Mouse (Mus musculus) spleen, embryonic (tissue): Measurements from ENCODE around the gene Dlgap4.

ENCODE experiments used
- CTCF ChIA-PET: fragments of 350-600 bp; sonication (Branson Sonifier 250); formaldehyde crosslinking; loops from one replicate; lab custom pipeline; 2022; lab: Charles Lee

Dlgap4 gene

DNA sequence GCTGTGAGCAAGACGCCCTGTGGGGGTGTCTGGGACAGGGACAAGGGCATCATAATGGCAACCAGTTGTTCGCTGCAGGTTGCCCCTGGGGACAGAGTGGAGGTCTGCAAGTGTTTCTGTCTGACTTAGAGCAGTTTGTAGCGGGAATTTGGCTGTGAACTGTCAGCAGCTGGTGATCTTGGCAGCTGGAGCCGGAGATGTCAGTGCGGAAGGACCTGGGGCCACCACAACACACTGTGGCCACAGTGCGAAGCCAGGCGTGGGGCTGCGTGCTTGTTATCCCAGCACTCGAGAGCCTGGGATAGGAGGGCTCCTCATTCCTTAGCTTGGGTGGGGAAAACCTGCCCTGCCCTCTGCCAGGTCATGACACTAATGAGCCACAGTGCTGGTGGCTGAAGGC lies 84.7 kb downstream of the Dlgap4 start:
- CTCF ChIA-PET: no interaction called here

DNA sequence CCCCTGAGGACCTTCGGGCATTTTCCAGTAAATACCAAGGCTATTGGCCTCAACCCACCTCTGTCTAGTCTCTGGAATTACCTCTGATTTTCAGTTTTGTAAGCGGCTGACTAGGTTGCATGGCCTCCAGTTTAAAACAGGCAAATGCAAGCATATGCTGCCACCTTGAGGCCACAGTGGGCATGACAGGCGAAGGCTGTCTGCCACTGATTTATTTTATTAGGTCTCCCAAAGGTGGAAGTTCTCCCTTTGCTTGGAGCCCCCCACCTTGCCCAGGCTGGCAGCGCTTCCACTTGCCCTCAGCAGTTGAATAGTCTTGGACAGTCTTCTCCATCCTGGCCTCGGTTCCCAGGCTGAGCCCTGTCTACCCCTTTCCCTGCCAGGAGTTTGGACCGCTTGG lies 92.0 kb downstream of the Dlgap4 start:
- CTCF ChIA-PET: no interaction called here

DNA sequence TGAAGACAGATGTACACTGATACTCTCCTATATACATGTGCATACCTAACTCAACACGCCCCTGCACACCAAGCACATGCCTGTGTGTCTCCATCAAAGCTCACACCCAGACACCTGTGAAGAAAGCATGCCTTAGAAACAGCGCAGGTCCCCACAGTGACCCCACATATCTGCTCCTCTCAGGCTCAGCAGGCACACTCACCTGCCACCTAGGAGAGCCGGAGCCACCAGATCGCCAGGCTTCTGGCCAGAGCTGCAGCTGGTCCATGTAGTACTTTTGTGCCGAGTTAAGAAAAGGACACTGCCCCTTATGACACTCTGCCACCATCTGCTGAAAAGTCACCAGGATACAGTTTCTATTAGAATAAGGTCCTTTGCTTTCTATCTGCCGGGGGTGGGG lies 103.2 kb downstream of the Dlgap4 start:
- CTCF ChIA-PET: no interaction called here

DNA sequence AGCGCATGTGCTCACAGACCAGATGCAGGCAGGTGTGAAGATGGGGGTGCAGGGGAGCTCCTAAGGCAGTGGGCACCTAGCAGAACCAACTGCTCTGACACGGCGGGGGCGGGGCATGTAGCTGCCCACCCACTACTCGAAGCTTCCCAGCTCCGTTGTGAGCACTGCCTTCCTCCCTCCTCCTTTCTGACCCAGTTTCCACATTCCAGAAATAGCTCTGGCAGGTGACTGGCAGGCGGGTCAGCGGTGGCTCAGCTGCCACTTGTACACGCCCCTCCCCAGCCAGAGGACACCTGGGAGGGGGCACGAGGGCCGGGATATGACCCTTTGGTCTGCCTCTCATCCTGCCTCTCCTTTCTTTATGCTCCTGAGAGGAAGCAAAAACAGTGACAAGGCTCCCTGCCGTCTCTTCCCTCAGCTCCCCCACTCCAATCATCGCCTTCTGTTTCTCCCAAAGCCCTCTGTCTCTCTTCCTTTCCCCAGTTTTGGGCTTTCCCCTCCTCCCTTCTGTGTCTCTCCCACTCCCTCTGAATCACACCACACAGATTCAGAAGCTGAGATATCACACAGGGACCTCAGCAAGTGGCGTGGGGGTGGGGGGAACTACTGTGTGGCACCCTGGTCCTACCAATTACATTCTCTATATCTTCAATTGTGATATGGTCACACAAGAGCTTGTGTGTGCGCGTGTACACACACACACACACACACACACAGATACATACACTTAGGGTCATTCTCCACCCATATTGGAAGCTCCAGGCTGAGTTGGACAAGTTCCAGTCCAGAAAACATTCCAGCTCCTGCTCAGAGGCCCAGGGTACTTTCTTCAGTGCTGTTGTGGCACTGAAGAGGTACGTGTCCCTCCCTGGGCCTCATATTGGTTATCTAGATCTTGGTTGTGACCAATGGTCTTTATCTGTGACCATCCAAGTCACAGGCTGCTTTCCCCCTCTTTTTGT lies 104.1 kb downstream of the Dlgap4 start:
- CTCF ChIA-PET: interaction anchor here (0.7 kb wide), 2 partner anchors 21 to 28 kb away, joined by 4 to 14 read pairs; no protein-coding TSS in a partner anchor

DNA sequence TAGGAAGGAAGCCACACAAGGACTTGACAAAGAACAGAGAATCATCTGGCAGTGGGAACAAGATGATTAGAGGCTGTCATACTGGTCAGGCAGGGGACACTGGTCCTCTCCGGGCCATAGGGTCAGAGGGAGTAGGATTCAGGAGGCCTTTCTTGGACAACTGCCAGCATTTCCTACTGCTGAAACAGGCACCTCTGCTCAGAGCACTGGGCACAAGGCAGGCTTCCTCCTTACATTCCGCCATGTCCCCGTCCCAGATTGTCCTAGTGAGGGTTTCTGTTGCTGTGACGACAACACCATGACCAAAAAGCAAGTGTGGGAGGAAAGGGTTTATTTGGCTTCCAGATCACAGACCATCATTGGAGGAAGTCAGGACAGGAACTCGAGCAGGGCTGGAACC lies 105.3 kb downstream of the Dlgap4 start:
- CTCF ChIA-PET: interaction anchor here (0.6 kb wide), 1 partner anchor 368 kb away, joined by 6 read pairs; the partner anchor contains the start of gene Tldc2

DNA sequence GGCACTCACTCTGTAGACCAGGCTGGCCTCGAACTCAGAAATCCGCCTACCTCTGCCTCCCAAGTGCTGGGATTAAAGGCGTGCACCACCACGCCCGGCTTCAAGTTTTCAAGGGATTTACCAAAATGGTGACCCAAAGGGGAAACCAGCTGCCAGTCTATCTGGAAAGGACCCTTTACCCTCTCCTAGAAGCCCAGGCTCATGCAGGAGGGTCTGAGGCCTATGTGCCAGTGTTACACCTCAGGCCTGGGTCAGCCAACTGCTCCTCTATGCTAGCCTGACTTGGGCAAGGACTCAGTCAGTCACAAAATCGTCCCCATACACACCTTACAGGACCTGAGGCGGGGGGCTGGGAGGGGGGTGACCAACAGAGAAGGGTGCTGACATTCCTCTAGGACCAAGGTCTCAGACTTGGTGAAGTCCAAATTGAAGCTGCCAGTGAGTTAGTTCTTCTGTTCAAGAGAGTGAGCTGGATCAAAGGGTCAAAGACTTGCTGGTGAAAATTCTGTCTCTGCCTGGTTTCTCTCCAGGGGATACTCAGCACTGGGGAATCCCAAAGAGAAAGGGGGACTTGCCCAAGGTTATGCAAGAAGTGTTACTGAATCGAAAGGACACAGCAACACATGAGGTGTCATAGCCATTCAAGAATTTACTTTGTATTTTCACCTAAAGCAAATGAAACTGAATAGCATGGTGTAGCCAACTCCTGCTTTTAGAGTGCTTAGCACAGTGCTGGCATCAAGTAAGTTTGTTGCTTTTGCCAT lies 106.2 kb downstream of the Dlgap4 start:
- CTCF ChIA-PET: no interaction called here

DNA sequence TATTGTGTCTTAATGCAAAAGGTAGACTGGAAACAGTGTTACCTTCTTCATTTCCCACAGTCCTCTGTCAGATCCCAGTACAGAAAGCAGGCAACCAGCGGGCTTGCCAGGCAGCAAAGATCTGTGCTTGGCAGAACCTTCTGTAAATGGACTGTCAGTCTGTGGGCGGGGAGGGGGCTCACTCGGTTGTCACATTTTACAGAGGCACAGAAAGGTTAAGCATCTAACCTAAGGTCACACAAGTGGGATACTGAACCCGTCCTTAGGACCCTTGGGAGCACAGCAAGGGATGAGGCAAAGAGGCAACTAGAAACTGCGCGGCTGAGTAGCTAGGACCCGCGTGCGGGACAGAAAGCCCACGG lies 106.8 kb downstream of the Dlgap4 start:
- CTCF ChIA-PET: no interaction called here

DNA sequence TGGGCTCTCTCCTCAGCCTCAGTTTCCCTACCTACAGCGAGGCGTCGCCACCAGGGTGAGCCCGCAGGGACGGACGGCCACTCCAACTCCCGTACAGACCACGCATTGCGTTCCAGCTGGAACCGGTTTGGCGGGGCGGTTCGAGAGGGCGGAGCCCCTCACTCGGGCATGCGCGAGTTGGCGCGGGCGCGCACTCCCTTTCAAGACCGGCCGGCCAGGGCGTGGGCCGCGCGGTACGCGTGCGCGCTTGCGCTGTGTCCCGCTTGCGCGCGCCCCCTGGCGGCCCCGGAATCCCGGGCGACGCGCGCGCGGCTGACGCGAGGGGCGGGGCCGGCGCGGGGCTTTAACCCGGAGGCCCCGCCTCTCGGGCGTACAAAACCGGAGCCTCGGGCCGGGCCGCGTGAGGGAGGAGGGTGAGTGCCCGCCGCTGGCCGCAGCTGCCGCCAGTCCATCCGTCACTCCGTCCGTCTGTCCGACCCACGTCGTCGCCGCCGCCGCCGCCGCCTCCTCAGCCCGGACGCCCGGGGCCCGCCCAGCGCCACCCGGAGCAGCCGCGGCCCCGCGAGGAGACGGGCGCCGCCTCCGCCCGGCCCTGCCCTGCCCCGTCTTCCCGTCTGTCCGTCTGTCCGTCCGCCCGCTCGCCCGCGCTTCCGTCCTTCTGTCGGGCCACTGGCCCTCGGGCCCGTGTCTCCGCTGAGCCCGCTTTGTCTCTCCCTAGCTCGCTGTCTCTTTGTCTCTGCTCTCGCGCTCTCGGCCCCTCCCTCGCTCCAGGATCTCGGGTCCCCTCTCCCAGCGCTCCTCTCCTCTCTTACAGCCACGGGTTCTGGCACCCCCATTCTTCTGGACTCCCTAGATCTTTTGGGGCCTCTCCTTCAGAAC lies 107.4 kb downstream of the Dlgap4 start:
- CTCF ChIA-PET: no interaction called here

DNA sequence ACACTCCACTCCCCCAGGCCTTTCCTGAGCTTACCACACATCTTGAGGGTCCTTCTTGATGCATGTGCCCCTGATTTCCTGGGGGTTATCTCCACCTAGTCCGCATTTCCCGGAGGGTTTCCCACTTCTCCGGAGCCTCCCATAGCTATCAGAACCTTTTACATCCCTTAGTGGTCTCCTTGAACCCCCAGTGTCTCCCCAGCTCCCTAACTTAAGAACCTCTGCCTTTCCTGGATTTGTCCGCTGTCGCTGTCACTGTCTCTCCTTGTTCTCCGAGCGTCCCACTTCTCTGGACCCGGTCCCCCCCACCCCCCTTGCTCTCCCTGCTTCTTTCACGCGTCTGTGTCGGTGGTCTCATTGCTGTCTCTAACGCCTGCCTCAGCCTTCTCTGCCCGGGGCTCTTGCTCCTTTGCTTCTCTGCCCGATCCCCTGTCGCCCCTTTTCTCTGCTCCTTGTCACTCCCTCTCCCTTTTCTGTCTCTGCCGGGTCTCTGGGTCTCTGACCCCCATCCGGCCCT lies 108.1 kb downstream of the Dlgap4 start:
- CTCF ChIA-PET: interaction anchor here (0.7 kb wide), 1 partner anchor 15 kb away, joined by 3 read pairs; no protein-coding TSS in a partner anchor

DNA sequence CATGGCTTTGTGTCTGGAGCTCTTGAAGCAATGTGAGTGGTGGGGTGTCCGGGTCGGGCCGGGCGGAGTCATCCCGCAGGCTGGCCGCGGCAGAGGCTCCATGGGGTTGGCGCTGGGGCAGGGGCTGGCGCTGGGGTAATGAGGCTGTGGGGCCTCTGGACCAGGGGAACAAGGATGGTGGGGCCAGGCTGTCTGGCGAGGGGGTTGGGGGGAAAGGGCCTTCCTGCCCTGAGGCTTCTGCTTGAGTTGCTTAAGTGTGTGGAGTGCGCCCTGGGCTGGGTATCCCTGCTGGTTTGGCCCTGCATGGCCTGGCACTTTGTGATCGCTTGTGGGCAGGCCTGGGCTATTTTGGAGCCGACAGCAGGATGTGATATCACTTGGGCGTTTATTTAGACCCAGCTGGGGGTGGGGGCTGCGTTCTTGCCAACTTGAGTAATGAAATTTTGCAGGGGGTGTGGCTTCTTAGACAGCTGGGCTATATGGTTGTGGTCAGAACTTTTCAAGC lies 108.6 kb downstream of the Dlgap4 start:
- CTCF ChIA-PET: interaction anchor here (0.7 kb wide), 1 partner anchor 15 kb away, joined by 3 read pairs; no protein-coding TSS in a partner anchor

DNA sequence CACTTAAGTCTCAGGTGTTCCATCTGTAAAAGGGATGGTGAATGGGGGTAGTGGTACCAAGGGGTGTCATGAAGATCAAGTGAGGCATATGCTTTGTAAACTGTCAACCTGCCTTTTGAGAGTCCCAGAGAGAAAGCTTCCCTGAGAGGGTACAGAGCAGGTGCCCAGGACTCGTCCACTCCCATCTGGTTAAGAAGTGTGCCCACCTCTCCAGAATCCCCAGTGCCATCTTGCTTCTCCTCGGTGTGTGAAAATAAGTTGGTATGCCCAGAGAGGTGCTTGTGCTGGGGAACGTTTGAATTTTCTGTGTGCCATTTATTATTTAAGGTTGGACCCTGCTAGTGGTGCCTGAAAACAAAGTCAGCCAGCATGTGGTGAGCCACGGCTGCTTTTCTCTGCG lies 109.2 kb downstream of the Dlgap4 start:
- CTCF ChIA-PET: no interaction called here

DNA sequence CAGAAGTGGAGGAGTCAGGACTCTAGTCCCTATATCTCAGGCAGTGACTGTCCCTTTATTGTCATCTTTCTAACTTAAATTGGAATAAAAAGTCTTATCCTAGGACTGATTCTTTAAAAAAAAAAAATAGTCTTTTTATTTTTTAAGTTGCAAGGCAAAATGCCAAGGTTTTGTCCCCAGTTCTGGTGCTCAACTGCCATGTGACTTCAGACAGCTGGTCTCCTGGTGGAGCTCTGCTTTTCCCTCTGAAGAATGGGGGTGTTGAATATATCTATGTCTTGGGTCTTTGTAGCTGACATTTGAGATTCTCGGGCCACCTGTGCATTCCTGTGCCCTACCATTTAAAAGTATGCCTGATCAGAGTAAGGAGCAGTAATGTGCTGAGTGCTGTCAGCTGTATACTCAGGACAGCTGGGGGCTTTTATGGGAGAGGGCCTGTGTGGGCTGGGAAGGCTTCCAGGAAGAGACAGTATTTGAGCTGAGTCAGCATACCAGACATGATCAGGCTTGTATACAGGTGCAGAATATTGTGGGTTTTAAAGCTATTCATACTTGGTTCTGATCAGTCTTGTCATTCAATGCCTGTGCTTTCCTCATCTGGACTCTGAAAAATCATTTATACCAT lies 110.5 kb downstream of the Dlgap4 start:
- CTCF ChIA-PET: no interaction called here

DNA sequence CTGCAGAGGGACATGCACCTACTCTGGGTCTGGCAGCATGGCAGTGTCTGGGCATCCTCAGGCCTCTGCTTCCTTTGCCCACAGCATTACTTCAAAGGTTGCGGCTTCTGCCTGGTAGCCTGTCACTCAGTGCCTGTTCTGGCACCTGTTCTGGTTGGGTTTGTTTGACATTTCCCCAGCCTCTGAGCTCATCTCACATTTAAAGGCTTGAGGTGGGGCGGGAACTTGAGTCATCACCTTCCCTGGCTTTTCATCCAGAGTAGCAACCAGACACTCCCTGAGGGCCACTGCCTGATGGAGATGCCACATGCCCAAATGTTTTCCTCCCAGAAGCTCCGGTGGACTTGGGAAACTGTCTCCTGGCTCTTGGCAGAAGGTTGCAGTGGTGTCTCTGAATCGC lies 111.4 kb downstream of the Dlgap4 start:
- CTCF ChIA-PET: no interaction called here

DNA sequence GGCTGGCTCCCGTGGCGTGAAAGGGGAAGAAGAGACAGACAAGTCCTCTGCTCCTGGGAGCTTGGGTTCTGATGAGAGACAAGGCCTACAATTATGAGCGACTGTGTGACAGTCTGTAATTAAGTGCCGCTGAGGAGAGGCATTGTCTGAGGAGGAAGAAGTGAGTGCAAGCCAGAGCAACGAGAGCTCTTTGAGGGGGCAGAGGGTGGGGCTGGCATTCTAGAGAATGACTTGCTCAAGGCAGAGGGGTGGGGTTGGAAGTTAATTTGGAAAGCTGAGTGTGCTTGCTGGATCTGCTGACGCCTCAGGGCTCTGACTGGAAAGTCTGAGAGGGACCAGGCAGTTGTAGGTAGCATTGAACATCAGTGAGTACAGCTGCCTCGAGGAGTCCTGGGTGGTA lies 112.8 kb downstream of the Dlgap4 start:
- CTCF ChIA-PET: no interaction called here

DNA sequence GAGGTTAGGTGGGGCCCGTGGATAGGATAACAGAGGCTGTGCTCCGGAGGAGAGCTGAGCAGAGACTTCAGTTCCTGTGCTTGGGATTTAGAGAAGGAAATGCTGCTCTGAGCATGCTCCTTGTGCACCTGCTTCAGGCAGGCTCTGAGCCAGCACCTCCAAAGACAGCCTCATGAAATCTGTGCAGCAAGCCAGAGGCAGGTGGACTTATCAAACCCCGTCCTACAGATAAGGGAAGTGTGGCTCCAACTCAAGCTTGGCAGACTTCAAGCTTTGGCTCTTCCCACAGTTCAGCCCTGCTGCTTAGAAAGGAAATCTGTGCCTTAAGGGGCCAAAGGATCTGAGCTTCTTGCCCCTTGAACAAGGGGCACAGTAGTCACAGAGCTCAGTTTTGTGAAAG lies 113.4 kb downstream of the Dlgap4 start:
- CTCF ChIA-PET: no interaction called here

DNA sequence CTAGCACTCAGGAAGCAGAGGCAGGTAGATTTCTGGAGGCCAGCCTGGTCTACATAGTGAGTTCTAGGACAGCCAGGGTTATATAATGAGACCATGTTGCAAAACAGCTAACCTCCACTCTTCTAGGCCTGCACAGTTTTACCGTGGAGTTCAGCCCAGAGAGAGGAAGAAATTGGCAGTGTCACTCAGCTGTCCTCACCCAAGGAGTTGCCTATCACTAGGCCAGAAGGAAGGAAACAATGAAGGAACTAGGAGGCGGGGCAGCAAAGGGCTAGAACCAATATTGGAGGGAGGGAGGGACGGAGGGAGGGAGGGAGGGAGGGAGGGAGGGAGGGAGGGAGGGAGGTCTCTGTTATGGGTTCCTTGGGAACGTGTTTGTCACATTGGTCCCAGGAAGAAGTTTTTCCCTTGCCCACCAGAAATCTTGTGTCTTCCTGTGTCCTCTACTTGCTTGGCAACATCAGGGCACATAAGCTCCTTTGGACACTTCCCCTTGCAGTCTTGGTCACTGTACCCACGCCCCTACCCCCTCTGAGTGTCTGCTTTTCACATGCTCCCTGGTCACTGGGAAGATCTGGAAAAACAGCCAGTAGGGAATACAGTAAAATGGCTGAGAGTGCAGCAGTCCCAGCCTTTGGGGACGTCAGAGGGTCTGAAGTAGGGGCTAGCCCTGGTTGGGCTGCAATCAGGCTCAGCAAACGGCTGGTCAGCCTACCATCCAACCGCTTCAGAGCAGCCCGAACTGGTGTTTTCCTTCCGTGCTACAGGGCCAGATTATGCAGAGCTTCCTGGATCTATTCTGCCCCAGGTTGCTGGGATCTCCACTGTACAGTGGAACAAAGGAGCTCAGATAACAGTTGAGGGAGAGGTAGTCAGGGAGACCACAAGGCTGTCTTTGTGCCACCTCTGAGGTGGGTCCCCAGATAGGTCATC lies 116.3 kb downstream of the Dlgap4 start:
- CTCF ChIA-PET: no interaction called here

DNA sequence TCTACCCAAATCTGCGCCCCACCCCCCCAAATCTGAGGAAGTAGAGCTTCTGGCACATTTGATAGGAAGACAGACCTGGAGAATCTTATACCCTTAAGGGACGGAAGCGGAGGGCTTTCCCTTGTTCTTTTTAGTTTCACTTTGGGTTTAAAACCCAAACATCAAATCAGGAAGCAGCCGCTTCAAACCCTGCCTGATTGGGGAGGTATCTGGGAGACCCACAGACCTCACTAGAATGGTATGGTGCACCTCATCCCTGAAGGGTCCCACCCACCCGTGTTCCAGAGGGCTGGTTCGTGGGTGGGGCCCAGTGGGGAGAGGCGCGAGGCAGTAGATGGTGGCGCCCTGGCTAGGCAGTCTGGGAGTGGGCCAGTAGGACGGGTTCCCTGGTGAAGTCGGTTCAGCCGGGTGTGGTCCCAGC lies 117.0 kb downstream of the Dlgap4 start:
- CTCF ChIA-PET: no interaction called here

DNA sequence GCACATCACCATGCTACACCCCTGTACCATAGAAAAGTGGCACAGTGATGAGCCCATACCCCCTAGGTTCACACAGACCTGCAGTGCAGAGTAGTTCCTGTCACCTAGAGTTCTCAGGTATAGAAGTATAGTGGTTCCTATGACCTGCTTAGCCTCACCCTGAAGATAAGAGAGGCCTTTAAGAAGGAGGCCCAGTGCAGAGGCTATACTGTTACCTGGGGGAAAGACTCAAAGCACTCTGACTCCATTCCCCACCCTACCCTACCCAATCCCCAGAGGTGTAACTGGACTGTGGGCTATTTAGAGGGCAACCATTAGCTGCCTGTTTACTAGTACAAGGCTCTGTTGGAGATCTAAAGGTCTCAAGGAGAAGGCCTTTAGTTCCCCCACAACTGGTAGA lies 118.1 kb downstream of the Dlgap4 start:
- CTCF ChIA-PET: interaction anchor here (0.7 kb wide), 1 partner anchor 28 kb away, joined by 4 read pairs; no protein-coding TSS in a partner anchor

DNA sequence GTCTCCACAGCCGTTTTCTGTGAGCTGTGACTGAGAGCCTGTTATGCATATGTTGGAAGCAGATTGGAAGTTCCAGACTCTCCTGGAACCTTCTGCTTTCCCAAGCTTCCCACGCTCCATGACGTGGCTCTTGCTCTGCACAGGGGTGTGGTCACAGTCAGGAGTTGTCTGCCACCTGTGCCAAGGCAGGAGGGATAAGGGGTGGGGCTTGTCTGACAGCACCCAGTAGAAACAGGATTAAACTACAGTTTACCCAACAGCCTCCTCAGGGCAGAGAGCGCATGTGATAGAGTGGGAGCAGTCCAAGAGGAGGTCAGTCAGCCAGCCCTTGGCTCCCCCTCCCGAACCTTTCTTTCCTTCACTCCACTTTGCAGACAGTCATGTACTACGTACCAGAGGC lies 118.6 kb downstream of the Dlgap4 start:
- CTCF ChIA-PET: no interaction called here
